Mouse (Mus musculus): ENCODE data around the gene Usp40.

GRCm38 (mm10) chr1:87960752-87961151 lies 47.6 kb downstream of the Usp40 start:
- no peak for TF ChIP-seq CTCF (IDR thresholded peaks at IDR 0.05; ENCODE audit: low read depth, low read length)
- TF ChIP-seq POLR2A (IDR thresholded peaks at IDR 0.05; ENCODE audit: borderline replicate concordance, low read depth, low read length): no peak

Data from bone marrow macrophage, adult 2 months (primary cell).